Mouse (Mus musculus) heart, embryonic 16.5 days (tissue): Measurements from ENCODE around the gene Sord. TPM values are rescaled to one million over a fixed set of nuclear protein-coding genes. Genes with fewer than 3 reads are reported as not detected.

Experiments used
- ATAC-seq: fragments of 200-750 bp; cut with Nextera tagmentation; replicated peaks from 2 replicates; pipeline ENCODE4 v1.8.0; 2017; ENCODE audit warnings: moderate number of reproducible peaks; ENCODE audit not compliant: insufficient read depth, low FRiP score; ENCODE audit errors: extremely low read depth
- H3K27ac ChIP-seq: fragments of 300-500 bp; sonication (generic); 2 replicates; pipeline ENCODE4 v1.5.1; 2014; ENCODE audit warnings: mild to moderate bottlenecking, low read length, control low read depth, moderate library complexity
- H3K27me3 ChIP-seq: fragments of 300-500 bp; sonication (generic); 2 replicates; pipeline ENCODE4 v1.6.1; 2014; ENCODE audit warnings: low read length, mixed read lengths; ENCODE audit not compliant: control insufficient read depth, insufficient read depth
- H3K36me3 ChIP-seq: fragments of 300-500 bp; sonication (generic); 2 replicates; pipeline ENCODE4 v1.6.1; 2014; ENCODE audit not compliant: control insufficient read depth, insufficient read depth
- H3K4me1 ChIP-seq: fragments of 300-500 bp; sonication (generic); 2 replicates; pipeline ENCODE4 v1.6.1; 2014; ENCODE audit warnings: low read length, mixed read lengths; ENCODE audit not compliant: control insufficient read depth, insufficient read depth
- H3K4me2 ChIP-seq: fragments of 300-500 bp; sonication (generic); 2 replicates; pipeline ENCODE4 v1.6.1; 2014; ENCODE audit warnings: low read depth, mild to moderate bottlenecking, control low read depth, low read length
- H3K4me3 ChIP-seq: fragments of 300-500 bp; sonication (generic); 2 replicates; pipeline ENCODE4 v1.5.1; 2014; ENCODE audit warnings: mild to moderate bottlenecking, control low read depth, low read length
- H3K9ac ChIP-seq: fragments of 300-500 bp; sonication (generic); 2 replicates; pipeline ENCODE4 v1.6.1; 2014; ENCODE audit warnings: low read length, control low read depth
- H3K9me3 ChIP-seq: fragments of 300-500 bp; sonication (generic); replicated peaks from 2 replicates; pipeline ENCODE4 v1.6.1; 2016; ENCODE audit warnings: low read length; ENCODE audit not compliant: control insufficient read depth
- WGBS: fragments of 180-500 bp; shearing (Covaris S2); extraction: QIAGEN DNeasy Blood & Tissue Kit; methylation state at CpG from one replicate; pipeline ENCODE4 v1.1.7; 2014; 5-methylcytosine and 5-hydroxymethylcytosine counted together
- polyA plus RNA-seq: library from polyadenylated mRNA; unstranded; fragments of >200 nt; fragmentation: Nextera tagmentation; extraction: Ambion mirVana; gene quantifications from 2 replicates; pipeline ENCODE4 v1.2.1, GENCODE M21; 2015

The Sord gene
- polyA plus RNA-seq, 1 experiment from 2014 or later, result 73.7 TPM

DNA sequence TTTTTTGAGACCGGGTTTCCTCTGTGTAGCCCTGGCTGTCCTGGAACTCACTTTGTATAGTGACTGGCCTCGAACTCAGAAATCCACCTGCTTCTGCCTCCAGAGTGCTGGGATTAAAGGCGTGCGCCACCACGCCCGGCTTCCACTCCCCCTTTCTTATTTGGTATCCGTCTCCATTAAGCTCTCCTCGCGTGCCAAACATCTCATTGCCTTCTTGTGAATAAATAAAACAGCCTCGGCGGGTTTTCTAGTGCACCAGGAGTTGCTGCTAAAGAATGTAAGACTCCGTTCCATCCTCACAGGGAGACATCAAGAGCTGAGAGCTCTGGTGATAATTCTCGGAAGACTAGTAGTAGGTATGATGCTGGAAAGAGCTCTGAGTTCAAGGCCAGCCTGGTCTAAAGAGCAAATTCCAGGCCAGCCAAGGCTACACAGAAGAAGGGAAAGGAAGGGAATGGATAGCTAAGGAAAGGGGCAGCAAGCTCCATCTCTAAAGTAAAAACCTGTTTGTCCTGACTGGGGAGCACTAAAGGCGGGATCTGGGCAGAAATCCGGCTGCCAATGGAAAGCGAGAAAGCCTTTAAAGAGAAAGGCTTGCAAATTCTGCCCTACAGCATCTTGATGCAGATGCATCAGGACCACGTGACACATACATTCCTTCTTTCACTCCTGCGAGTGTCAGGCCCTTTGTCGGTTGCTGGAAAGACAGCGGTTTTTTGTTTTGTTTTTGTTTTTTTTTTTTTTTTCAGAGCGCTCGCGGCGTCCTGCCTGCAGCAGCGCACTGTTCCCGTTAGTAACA is 591 bp upstream of the Sord start:
- 0 out of 2 replicates have a peak, but pooled peaks have one; percentile 5 for ATAC-seq
- 5% methylated on average over 26 of the region's 26 CpGs for WGBS
- no peaks in the 10 kb centered on the region for H3K9me3 ChIP-seq
- H3K4me1 ChIP-seq, result peaks cover 8% of the 10 kb centered on the region
- H3K36me3 ChIP-seq, result no peaks in the 10 kb centered on the region
- H3K27ac ChIP-seq, result peak overlapping the region; percentile 81
- peak overlapping the region; percentile 75 for H3K4me3 ChIP-seq
- H3K27me3 ChIP-seq, result no peaks in the 10 kb centered on the region
- H3K4me2 ChIP-seq, result peak overlapping the region; percentile 88
- H3K9ac ChIP-seq, result peak overlapping the region; percentile 83

DNA sequence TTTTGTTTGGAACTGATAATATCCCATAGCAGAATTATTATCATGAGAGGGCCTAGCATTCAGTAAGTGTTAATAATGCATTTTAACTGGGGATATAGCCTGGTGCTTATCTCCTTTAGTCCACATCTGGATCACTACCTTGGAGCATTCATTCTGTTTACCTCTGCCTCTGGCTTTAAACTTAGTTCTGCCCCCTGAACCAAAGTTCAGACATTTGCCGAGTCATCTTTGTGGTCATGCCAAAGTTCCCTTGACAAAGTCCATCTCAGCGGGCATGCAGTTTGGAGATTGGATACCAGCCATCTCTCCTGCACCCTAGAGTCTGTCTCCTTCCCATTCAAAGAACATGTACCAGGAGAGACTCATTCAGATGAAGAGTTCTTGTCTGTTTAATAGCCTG is 876 bp downstream of the Sord start:
- peak overlapping the region; percentile 88 for H3K4me2 ChIP-seq
- 68% methylated on average over 2 of the region's 2 CpGs for WGBS
- ATAC-seq, result no peak
- H3K4me3 ChIP-seq, result peak overlapping the region; percentile 75
- H3K36me3 ChIP-seq, result no peaks in the 10 kb centered on the region
- H3K9ac ChIP-seq, result peak overlapping the region; percentile 83; the same call in 1 of the 2 replicates
- no peaks in the 10 kb centered on the region for H3K27me3 ChIP-seq
- H3K4me1 ChIP-seq, result peaks cover 8% of the 10 kb centered on the region
- H3K9me3 ChIP-seq, result no peaks in the 10 kb centered on the region
- H3K27ac ChIP-seq, result peak overlapping the region; percentile 81

- Histone ChIP-seq H3K4me1 (peaks cover 8% of the 10 kb centered on the region), H3K27me3 (no peaks in the 10 kb centered on the region), H3K9me3 (no peaks in the 10 kb centered on the region), H3K9ac (no peak overlapping the region), H3K27ac (no peak overlapping the region), H3K36me3 (no peaks in the 10 kb centered on the region), H3K4me3 (no peak overlapping the region), H3K4me2 (no peak overlapping the region)
- no peak for ATAC-seq
These were observed 1.8 kb downstream of the Sord start for GRCm38 (mm10) chr2:122236321-122236720.

DNA sequence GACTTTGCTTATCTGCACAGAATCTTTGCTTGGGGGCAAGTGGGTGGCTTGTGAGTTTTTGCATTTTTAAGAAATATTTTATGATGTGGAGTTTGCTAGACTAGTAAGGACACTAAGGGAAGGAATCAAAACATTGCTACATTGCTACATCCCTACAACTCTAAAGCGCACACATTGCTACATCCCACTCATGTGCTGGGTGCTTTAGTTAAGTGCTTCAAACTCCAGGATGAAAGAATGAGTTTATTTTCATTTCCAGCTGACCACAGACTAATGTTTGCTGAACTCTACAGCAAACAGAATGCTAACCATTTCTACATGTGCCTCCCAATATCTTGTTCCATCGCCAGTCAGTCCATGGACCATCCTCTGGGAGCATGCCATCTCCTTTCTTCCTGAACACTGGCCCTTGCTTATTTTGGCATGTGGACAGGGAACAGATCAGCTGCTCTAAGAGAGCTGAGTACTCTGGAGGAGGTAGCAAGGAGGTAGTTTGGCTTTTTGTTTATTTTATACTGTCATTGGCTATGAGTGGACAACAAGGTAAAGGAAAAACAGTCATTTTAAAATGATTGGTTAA is 3.4 kb downstream of the Sord start:
- H3K27me3 ChIP-seq, result no peaks in the 10 kb centered on the region
- no peaks in the 10 kb centered on the region for H3K9me3 ChIP-seq
- no peak overlapping the region for H3K9ac ChIP-seq
- WGBS, result 81% methylated on average over 2 of the region's 2 CpGs
- no peak overlapping the region for H3K4me3 ChIP-seq
- no peaks in the 10 kb centered on the region for H3K36me3 ChIP-seq
- no peak overlapping the region for H3K4me2 ChIP-seq
- ATAC-seq, result no peak
- H3K27ac ChIP-seq, result no peak overlapping the region
- peaks cover 8% of the 10 kb centered on the region for H3K4me1 ChIP-seq

DNA sequence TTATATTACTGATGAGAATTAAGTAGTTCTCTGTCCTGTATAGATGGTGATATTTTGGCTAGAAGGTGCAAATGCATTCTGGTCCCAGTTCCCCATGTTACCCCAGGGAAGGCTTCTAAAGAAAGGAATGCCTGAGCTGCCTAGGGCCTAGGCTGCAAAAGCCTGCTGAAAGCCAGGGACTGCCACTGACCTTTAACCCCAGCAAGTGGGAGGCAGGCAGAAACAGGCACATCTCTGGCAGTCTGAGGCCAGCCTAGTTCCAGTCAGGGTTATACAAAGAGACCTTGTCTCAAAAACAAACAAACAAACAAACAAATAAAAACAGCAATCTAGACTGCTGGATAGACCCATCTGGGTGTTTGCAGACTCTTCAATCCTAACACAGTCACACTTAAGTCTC is 6.2 kb downstream of the Sord start:
- Histone ChIP-seq H3K27ac (no peak overlapping the region), H3K9me3 (no peaks in the 10 kb centered on the region), H3K4me3 (no peak overlapping the region), H3K4me1 (peaks cover 4% of the 10 kb centered on the region; the same call in 1 of the 2 replicates), H3K36me3 (no peaks in the 10 kb centered on the region), H3K27me3 (no peaks in the 10 kb centered on the region), H3K4me2 (no peak overlapping the region), H3K9ac (no peak overlapping the region)
- no peak for ATAC-seq

- Histone ChIP-seq H3K27me3 (no peaks in the 10 kb centered on the region), H3K9me3 (no peaks in the 10 kb centered on the region), H3K4me2 (no peak overlapping the region), H3K27ac (no peak overlapping the region), H3K4me3 (no peak overlapping the region), H3K9ac (no peak overlapping the region), H3K4me1 (peaks cover 4% of the 10 kb centered on the region; the same call in 1 of the 2 replicates), H3K36me3 (no peaks in the 10 kb centered on the region)
- ATAC-seq, result no peak
- 81% methylated on average over 4 of the region's 4 CpGs for WGBS
These were observed 6.7 kb downstream of the Sord start for GRCm38 (mm10) chr2:122241226-122241625.

DNA sequence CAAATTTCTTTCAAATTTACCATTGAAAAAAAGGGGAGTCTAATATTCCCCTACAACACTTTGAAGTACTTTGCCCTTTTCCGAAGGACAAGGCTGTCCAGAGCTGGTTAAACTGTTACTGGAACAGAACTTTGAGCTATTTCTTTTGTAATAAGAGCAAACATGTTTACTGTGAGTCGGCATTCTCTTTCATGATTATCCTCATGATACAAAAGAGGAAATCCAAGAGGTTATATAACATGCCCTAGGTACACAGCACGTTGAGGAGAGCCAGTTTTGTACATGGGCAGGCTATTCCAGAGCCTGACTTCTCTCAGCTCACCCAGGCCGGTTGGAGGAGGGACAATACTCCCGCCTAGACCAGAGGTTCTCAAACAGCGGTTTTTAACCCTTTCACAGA is 7.4 kb downstream of the Sord start:
- Histone ChIP-seq H3K36me3 (no peaks in the 10 kb centered on the region), H3K4me1 (0 out of 2 replicates have a peak, but pooled peaks cover 2% of the 10 kb centered on the region), H3K27me3 (no peaks in the 10 kb centered on the region), H3K9me3 (no peaks in the 10 kb centered on the region), H3K4me3 (no peak overlapping the region), H3K9ac (no peak overlapping the region), H3K4me2 (no peak overlapping the region), H3K27ac (no peak overlapping the region)
- ATAC-seq, result no peak
- WGBS, result 57% methylated on average over 6 of the region's 6 CpGs

DNA sequence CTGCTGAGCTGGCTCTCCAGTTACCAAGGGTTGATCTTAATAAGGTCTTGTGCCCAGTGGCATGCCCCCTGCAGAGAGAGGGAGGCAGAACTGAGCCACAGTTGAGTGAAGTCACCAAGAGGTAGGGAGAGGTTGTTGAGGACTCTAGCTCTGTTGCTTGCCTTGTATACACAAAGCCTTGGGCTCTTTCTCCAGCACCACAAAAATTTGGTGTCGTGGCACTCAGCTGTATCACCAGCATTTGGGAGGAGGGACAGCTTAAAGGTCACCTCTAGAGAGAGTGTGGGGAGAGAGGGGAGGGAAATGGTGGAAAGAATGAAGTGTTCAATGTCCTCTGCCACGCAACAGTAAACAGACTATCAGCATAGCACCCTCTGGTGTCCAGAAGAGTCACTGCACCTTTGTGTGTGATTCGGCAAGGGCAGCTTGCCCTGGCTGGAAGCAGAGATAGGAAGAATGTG is 9.2 kb downstream of the Sord start:
- Histone ChIP-seq H3K4me1 (0 out of 2 replicates have a peak, but pooled peaks cover 2% of the 10 kb centered on the region), H3K4me3 (no peak overlapping the region), H3K27ac (no peak overlapping the region), H3K4me2 (no peak overlapping the region), H3K36me3 (no peaks in the 10 kb centered on the region; the same call in 1 of the 2 replicates), H3K27me3 (no peaks in the 10 kb centered on the region), H3K9me3 (no peaks in the 10 kb centered on the region), H3K9ac (no peak overlapping the region)
- peak; percentile 72; the same call in 1 of the 2 replicates for ATAC-seq
- 1% methylated on average over 3 of the region's 3 CpGs for WGBS

DNA sequence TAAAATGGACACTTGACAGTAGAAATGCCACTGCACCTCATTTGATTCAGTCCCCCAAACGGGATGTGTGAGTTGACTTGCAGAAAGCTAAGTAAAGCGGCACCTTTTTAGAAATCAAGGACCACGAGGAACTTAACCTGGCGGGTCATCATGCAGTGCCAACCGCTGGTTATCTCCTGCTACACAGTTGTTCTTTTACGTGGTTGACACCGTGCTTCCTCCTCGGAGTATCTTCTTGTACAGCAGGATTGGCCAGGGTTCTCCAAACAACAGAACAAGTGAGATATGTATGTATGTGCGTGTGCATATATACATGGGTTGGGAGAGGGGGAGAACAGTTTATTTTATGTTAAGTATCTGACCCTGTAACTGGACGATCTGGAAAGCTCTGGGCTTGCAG is 13.2 kb downstream of the Sord start:
- no peak for ATAC-seq
- no peak overlapping the region for H3K27ac ChIP-seq
- no peak overlapping the region for H3K9ac ChIP-seq
- peaks cover 4% of the 10 kb centered on the region; the same call in 1 of the 2 replicates for H3K36me3 ChIP-seq
- no peaks in the 10 kb centered on the region for H3K9me3 ChIP-seq
- no peaks in the 10 kb centered on the region for H3K27me3 ChIP-seq
- no peak overlapping the region for H3K4me2 ChIP-seq
- 0 out of 2 replicates have a peak, but pooled peaks cover 2% of the 10 kb centered on the region for H3K4me1 ChIP-seq
- H3K4me3 ChIP-seq, result no peak overlapping the region
- WGBS, result 73% methylated on average over 10 of the region's 10 CpGs
